ENCODE assay signal across 11 mouse cellular contexts in the genomic region with DNA sequence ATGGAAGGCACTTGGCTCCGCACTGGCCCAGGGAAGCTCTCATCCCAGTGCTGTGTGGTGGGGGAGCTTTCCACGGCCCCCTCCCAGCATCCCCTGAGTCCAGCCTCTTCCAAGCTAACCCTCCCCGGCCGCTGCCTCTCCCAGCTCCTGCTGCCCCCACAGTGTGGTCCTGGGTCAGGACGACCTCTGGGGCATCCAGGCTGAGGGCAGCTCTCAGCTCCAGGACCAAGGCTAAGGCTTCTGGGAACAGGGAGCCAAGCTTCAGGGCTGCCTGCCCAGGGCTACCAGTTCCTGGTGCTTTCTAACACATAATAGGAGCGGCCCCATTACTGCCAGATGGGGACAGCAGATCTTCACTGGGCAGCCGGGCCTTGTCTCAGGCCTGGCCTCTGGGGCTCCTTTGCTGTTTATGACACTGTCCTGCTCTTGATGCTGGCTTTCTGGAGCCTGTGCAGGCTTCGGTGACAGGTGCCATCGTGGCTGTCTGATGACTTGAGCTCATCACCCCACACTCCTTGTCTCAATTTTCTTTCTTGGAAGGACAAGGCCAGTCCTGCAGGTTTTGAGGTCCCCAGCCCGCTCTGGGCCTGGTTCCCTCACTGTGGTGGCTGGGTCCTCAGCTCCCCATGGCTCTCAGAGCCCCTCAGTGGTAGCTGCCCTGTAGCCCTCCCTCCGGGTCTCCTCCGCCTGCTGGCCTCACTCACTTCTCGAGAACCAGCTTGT.
A peak's percentile ranks its signal among the peaks of the same experiment; 100 is the strongest.
DNase-seq lines count a peak whose midpoint lies in the region; ATAC-seq lines count a peak whose summit lies in the region.
"Had no signal": no experiment of that assay in that cellular context is flagged by ENCODE, and none has a peak within 500 bp of the region (broad histone marks: within the 10 kb centered on the region; RNA-seq: fewer than 3 reads in every experiment).

No protein-coding gene starts in this region.

- H3K9me3 ChIP-seq in hindbrain, embryonic 10.5 days, result no peaks in the 10 kb centered on the region
- H3K9me3 ChIP-seq in hindbrain, embryonic 11.5 days (ENCODE audit: control insufficient read depth, low read length), result no peaks in the 10 kb centered on the region
- H3K9me3 ChIP-seq in midbrain, embryonic 10.5 days (replicated peaks), result no peaks in the 10 kb centered on the region
- no peaks in the 10 kb centered on the region for H3K9me3 ChIP-seq in midbrain, embryonic 16.5 days (replicated peaks; ENCODE audit: control insufficient read depth, low read length, poor library complexity, severe bottlenecking)
- H3K9me3 ChIP-seq in embryonic facial prominence, embryonic 14.5 days (ENCODE audit: control insufficient read depth, low read length), result no peaks in the 10 kb centered on the region
- H3K9me3 ChIP-seq in stomach, embryonic 16.5 days (replicated peaks; ENCODE audit: control insufficient read depth, low read length), result no peaks in the 10 kb centered on the region

- WGBS in hindbrain, embryonic 10.5 days, result 78% methylated on average over 13 of the region's 13 CpGs
- WGBS in hindbrain, embryonic 11.5 days, result 77% methylated on average over 13 of the region's 13 CpGs
- 83% methylated on average over 13 of the region's 13 CpGs for WGBS in midbrain, embryonic 10.5 days
- WGBS in midbrain, embryonic 16.5 days, result 77% methylated on average over 13 of the region's 13 CpGs
- 71% methylated on average over 13 of the region's 13 CpGs for WGBS in embryonic facial prominence, embryonic 14.5 days
- 78% methylated on average over 13 of the region's 13 CpGs for WGBS in stomach, embryonic 16.5 days

- H3K27ac ChIP-seq in hindbrain, embryonic 10.5 days, result peak overlapping the region; percentile 6; the same call in 1 of the 2 replicates
- H3K27ac ChIP-seq in hindbrain, embryonic 11.5 days (ENCODE audit: low read depth, low read length), result no peak overlapping the region
- H3K27ac ChIP-seq in midbrain, embryonic 10.5 days (replicated peaks), result peak overlapping the region; percentile 63; the same call in 1 of the 2 replicates
- H3K27ac ChIP-seq in midbrain, embryonic 16.5 days (ENCODE audit: low read length), result no peak overlapping the region
- H3K27ac ChIP-seq in embryonic facial prominence, embryonic 14.5 days (replicated peaks; ENCODE audit: low read depth, low read length), result no peak overlapping the region
- H3K27ac ChIP-seq in stomach, embryonic 16.5 days (ENCODE audit: low read length), result no peak overlapping the region
- H3K27ac ChIP-seq: hindbrain, embryonic 14.5 days had no signal

- no peaks in the 10 kb centered on the region for H3K27me3 ChIP-seq in hindbrain, embryonic 10.5 days (ENCODE audit: insufficient read depth, poor library complexity, severe bottlenecking)
- no peaks in the 10 kb centered on the region for H3K27me3 ChIP-seq in hindbrain, embryonic 11.5 days (ENCODE audit: control insufficient read depth, insufficient read depth, low read length)
- H3K27me3 ChIP-seq in midbrain, embryonic 10.5 days (ENCODE audit: low read depth, poor library complexity, severe bottlenecking), result no peaks in the 10 kb centered on the region
- no peaks in the 10 kb centered on the region for H3K27me3 ChIP-seq in midbrain, embryonic 16.5 days (ENCODE audit: control insufficient read depth, insufficient read depth, low read depth, low read length)
- no peaks in the 10 kb centered on the region for H3K27me3 ChIP-seq in embryonic facial prominence, embryonic 14.5 days (replicated peaks; ENCODE audit: control insufficient read depth, insufficient read depth, low read length)
- H3K27me3 ChIP-seq in stomach, embryonic 16.5 days (ENCODE audit: control insufficient read depth, insufficient read depth, low read length), result no peaks in the 10 kb centered on the region

- peaks cover 48% of the 10 kb centered on the region for H3K4me1 ChIP-seq in hindbrain, embryonic 10.5 days (replicated peaks)
- no peaks in the 10 kb centered on the region for H3K4me1 ChIP-seq in hindbrain, embryonic 11.5 days (replicated peaks; ENCODE audit: control insufficient read depth, insufficient read depth, low read length)
- H3K4me1 ChIP-seq in midbrain, embryonic 10.5 days, result peaks cover 45% of the 10 kb centered on the region
- no peaks in the 10 kb centered on the region; the same call in 1 of the 2 replicates for H3K4me1 ChIP-seq in midbrain, embryonic 16.5 days (ENCODE audit: control insufficient read depth, insufficient read depth, low read length)
- peaks cover 13% of the 10 kb centered on the region for H3K4me1 ChIP-seq in embryonic facial prominence, embryonic 14.5 days (ENCODE audit: control insufficient read depth, insufficient read depth, low read length)
- peaks cover 37% of the 10 kb centered on the region for H3K4me1 ChIP-seq in stomach, embryonic 16.5 days (ENCODE audit: control insufficient read depth, insufficient read depth, low read length)

- no peak for DNase-seq in hindbrain, embryonic 10.5 days (ENCODE audit: low spot score)
- no peak for DNase-seq in hindbrain, embryonic 11.5 days (ENCODE audit: low spot score)
- no peak for DNase-seq in midbrain, embryonic 10.5 days (ENCODE audit: low spot score)
- DNase-seq in embryonic facial prominence, embryonic 14.5 days (ENCODE audit: low spot score), result no peak
- no peak for DNase-seq in frontal cortex, adult 2 months (ENCODE audit: extremely low spot score in 1 of 2, low spot score in 1 of 2)
- DNase-seq: cerebellum, adult 11-12 months; right cerebral cortex, postnatal 25 days; thymus, adult 18-20 months had no signal

- H3K36me3 ChIP-seq in hindbrain, embryonic 10.5 days, result no peaks in the 10 kb centered on the region
- no peaks in the 10 kb centered on the region for H3K36me3 ChIP-seq in hindbrain, embryonic 11.5 days (ENCODE audit: control insufficient read depth, insufficient read depth, low read length)
- H3K36me3 ChIP-seq in midbrain, embryonic 10.5 days, result no peaks in the 10 kb centered on the region
- no peaks in the 10 kb centered on the region for H3K36me3 ChIP-seq in midbrain, embryonic 16.5 days (ENCODE audit: control insufficient read depth, insufficient read depth, low read length)
- no peaks in the 10 kb centered on the region for H3K36me3 ChIP-seq in embryonic facial prominence, embryonic 14.5 days (ENCODE audit: control insufficient read depth, insufficient read depth, low read length)
- H3K36me3 ChIP-seq in stomach, embryonic 16.5 days (ENCODE audit: control insufficient read depth, insufficient read depth, low read length), result no peaks in the 10 kb centered on the region

- no peak overlapping the region for H3K9ac ChIP-seq in hindbrain, embryonic 11.5 days (ENCODE audit: low read depth, low read length)
- no peak overlapping the region for H3K9ac ChIP-seq in midbrain, embryonic 16.5 days (ENCODE audit: low read depth, low read length)
- peak overlapping the region; percentile 21; the same call in 1 of the 2 replicates for H3K9ac ChIP-seq in embryonic facial prominence, embryonic 14.5 days (ENCODE audit: low read depth, low read length)
- 0 out of 2 replicates have a peak overlapping the region, but pooled peaks have one; percentile 18 for H3K9ac ChIP-seq in stomach, embryonic 16.5 days (ENCODE audit: low read length)
- H3K9ac ChIP-seq: hindbrain, embryonic 14.5 days had no signal

- ATAC-seq in hindbrain, embryonic 11.5 days (ENCODE audit: low FRiP score), result no peak
- ATAC-seq in midbrain, embryonic 16.5 days, result no peak
- ATAC-seq in embryonic facial prominence, embryonic 14.5 days (ENCODE audit: low read depth), result no peak
- no peak for ATAC-seq in stomach, embryonic 16.5 days (ENCODE audit: insufficient read depth, low FRiP score)

- no peak overlapping the region for H3K4me2 ChIP-seq in hindbrain, embryonic 11.5 days (replicated peaks; ENCODE audit: low read depth, low read length)
- H3K4me2 ChIP-seq in midbrain, embryonic 16.5 days (ENCODE audit: low read length), result no peak overlapping the region
- H3K4me2 ChIP-seq in embryonic facial prominence, embryonic 14.5 days (ENCODE audit: low read depth, low read length), result no peak overlapping the region
- no peak overlapping the region for H3K4me2 ChIP-seq in stomach, embryonic 16.5 days (ENCODE audit: low read depth, low read length)
- H3K4me2 ChIP-seq: hindbrain, embryonic 14.5 days had no signal

- H3K4me3 ChIP-seq in hindbrain, embryonic 10.5 days, result no peak overlapping the region
- H3K4me3 ChIP-seq in hindbrain, embryonic 11.5 days (ENCODE audit: low read depth, low read length), result no peak overlapping the region
- no peak overlapping the region for H3K4me3 ChIP-seq in midbrain, embryonic 10.5 days
- H3K4me3 ChIP-seq in midbrain, embryonic 16.5 days (ENCODE audit: low read depth, low read length), result no peak overlapping the region
- no peak overlapping the region for H3K4me3 ChIP-seq in embryonic facial prominence, embryonic 14.5 days (ENCODE audit: low read depth, low read length)
- no peak overlapping the region for H3K4me3 ChIP-seq in stomach, embryonic 16.5 days (replicated peaks; ENCODE audit: low read length)

Comparison
In these comparisons a context has a peak if more than half of its experiments do, and no peak if none do; other contexts are left out.
1. H3K27ac ChIP-seq: peak in hindbrain, embryonic 10.5 days (single experiment) and midbrain, embryonic 10.5 days (single experiment); none in hindbrain, embryonic 11.5 days (single experiment), midbrain, embryonic 16.5 days (single experiment), embryonic facial prominence, embryonic 14.5 days (single experiment) and stomach, embryonic 16.5 days (single experiment).
2. H3K9ac ChIP-seq: peak in embryonic facial prominence, embryonic 14.5 days (single experiment) and stomach, embryonic 16.5 days (single experiment); none in hindbrain, embryonic 11.5 days (single experiment) and midbrain, embryonic 16.5 days (single experiment).